Mouse (Mus musculus) stomach, embryonic 16.5 days (tissue): ENCODE measurements around the gene Serf1. TPM values are rescaled to one million over a fixed set of nuclear protein-coding genes. Genes with fewer than 3 reads are reported as not detected.

Experiments used
- polyA plus RNA-seq: library from polyadenylated mRNA; unstranded; fragments of >200 nt; fragmentation: Nextera tagmentation; extraction: Ambion mirVana; gene quantifications from 2 replicates; pipeline ENCODE4 v1.2.1, GENCODE M21; 2015

Gene Serf1
- polyA plus RNA-seq, 1 experiment from 2014 or later: 132 TPM

Other genes starting within 250 kb of the Serf1 start
- 44.1 and 50.1 TPM in 2 replicates for gene Cartpt, start 206.9 kb upstream of the Serf1 start, polyA plus RNA-seq
- 49.1 and 50.2 TPM in 2 replicates for gene Mccc2, start 92.4 kb upstream of the Serf1 start, polyA plus RNA-seq
- gene Bdp1, start 3.9 kb upstream of the Serf1 start, polyA plus RNA-seq: 21.9 and 23.1 TPM in 2 replicates
- 36.6 and 39.3 TPM in 2 replicates for gene Smn1, start 16.8 kb downstream of the Serf1 start, polyA plus RNA-seq
- gene Naip2, start 94.1 kb downstream of the Serf1 start, polyA plus RNA-seq: 1.4 and 1.5 TPM in 2 replicates
- gene Naip5, start 138.3 kb downstream of the Serf1 start, polyA plus RNA-seq: 1.7 and 2.0 TPM in 2 replicates
- 1.5 and 2.1 TPM in 2 replicates for gene Naip6, start 209.7 kb downstream of the Serf1 start, polyA plus RNA-seq